Mouse (Mus musculus): ENCODE measurements at regions not wholly inside any gene's neighbourhood (a gene's known extent, or its start where the extent isn't known, plus 50 kb on each side); places are given as distances from the start of the nearest gene placed in this dataset.

DNA sequence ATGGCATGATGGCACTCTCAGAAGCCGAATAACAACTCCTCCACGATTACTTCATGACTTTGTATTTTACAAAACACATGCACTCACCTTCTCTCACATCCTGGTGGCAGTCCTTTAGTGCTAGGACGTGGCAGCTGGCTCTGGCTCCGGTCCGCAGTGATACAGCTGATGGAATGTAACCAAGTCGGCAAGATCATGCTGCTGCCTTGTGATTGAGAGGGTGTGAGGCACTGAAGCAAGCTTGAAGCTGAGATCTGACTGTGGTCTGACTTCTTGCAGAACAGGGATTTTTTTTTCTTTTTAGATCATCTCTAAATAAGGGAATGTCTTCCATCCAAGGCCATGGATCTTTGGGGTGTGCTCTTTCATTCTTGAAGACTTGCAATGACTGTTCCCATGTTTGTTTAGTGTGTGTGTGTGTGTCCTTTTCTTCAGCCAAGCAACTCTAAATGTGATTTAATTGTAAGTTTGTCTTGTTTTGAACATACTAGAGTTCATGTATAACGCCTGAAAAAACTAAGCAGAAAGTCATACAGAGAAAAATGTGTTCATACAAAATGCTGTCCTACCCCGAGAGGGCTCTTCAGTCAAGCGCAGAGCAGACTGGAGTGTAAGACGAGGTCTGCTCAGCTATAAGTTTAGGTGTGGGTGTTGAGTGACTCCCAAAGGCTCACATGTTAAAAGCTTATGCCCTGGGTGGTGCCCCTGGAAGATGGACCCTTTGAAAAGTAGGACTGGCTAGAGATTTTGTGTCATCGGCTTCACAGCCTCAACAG, 116.1 kb upstream of the Ankrd55 start:
- DNase-seq (ENCODE audit: extremely low spot score), result no peak

GRCm38 (mm10) chr13:112173973-112174372, 114.3 kb upstream of the Ankrd55 start:
- no peak for DNase-seq (ENCODE audit: extremely low spot score)

DNA sequence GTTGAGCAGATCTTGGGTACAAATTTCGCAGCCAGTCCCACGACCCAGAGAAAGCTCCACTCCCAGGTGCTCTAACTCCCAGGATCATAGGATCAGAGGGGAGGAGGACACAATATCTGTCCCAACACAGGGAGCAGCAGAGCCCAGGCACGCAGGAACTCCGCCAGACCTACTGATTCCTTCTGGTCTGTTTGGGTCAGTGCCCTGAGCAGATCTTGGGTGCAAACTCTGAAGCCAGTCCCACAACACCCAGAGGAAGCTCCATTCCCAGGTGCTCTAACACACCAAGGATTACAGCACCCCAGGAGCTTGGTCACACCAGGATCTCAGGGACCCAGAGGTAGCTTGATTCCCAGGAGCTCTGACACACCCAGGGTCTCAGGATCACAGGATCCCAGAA, 110.2 kb upstream of the Ankrd55 start:
- DNase-seq (ENCODE audit: extremely low spot score), result no peak

- DNase-seq (ENCODE audit: extremely low spot score), result no peak
Observed at GRCm38 (mm10) chr13:112183996-112184395, 104.3 kb upstream of the Ankrd55 start.

- DNase-seq (ENCODE audit: extremely low spot score), result peak; percentile 31
Observed at GRCm38 (mm10) chr13:112185116-112185515, 103.1 kb upstream of the Ankrd55 start.

DNA sequence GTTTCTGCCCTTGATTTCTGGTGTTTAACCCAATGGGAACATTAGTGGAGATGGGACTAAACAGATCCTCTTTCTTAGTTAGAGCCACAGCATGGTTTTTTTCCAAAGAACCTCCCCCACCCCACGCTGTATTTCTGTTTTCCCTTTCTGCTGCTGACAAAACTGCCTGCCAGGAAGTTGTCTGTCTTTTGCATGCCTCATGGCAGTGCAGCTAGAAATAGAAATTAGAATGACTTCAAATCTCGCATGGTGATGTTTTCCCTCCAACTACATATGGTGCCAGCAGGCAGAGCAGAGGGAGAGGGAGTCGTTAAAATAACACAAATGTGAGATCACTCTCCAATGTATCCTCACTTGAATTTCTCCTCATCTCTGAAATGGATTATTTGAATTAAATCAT, 101.0 kb upstream of the Ankrd55 start:
- DNase-seq (ENCODE audit: extremely low spot score), result no peak

DNA sequence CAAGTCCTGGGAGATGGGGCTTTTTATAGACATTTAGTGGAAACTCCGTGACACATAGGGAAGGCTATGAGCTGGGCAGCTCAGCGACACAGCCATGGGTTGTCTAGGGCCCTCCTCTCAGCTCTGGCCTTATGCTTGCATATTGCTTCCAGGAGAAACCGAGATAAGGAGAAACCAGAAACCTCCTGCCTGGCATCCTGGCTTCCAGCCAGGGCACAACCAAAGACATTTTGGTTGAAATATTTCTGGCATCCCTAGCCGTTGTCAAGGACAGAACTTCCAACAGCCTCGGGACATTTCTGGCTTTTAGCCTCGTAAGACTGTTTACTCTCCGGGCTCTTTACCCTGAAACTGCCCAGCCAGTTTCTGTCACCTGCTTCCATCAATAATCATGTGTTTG, 99.9 kb upstream of the Ankrd55 start:
- no peak for DNase-seq (ENCODE audit: extremely low spot score)

DNA sequence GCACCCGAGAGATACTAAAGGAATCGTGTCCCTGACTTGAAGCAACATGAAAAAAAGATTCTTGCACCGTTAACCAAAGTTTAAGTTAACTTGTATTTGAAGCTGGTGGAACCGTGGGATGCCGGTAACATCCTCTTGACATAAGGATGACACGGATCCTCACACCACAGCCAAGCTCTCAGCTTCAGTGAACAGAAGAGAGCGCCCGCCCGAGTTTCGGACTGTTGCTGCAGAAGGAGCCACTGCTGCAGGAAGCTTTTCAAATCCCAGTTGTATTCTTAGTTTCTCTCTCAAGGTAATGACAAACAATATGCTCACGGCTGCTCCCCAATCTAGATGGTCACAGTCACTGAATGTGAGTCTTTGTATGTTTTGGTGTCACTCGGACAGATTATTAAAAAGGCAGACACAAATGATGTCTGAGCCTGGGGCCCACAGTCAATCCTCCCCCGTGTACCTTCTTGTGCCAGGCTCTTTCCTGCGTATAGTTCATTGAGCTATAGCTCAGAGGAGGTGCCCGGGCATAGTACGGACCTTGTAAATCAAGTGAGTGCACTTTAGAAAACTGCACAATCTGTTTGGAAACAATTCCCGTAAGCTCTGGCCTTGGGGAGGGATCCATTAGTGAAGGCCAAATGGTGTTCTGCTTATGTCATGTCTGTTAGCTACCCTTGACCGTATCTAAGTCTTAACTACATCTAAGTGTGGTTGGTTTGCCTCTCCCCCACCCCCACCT, 99.3 kb upstream of the Ankrd55 start:
- DNase-seq (ENCODE audit: extremely low spot score), result no peak

DNA sequence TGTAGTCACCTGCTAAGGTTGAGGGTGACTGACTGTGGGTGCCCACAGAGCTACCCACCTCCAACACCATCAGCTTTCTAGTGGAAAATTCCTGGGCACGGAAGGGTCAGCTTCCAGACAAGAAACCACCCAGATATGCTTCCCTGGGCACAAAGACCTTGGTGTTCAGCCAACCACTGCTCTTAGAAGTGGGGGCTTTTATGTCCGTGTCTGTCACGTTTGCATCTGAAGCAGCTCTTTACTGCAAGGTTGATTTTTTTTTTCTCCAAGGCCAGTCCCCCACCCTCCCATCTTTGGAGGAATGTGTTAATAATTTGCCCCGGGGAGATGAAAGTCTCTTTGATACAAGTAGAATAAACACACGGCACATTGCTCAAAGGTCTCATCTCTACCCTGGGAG, 98.6 kb upstream of the Ankrd55 start:
- no peak for DNase-seq (ENCODE audit: extremely low spot score)

DNA sequence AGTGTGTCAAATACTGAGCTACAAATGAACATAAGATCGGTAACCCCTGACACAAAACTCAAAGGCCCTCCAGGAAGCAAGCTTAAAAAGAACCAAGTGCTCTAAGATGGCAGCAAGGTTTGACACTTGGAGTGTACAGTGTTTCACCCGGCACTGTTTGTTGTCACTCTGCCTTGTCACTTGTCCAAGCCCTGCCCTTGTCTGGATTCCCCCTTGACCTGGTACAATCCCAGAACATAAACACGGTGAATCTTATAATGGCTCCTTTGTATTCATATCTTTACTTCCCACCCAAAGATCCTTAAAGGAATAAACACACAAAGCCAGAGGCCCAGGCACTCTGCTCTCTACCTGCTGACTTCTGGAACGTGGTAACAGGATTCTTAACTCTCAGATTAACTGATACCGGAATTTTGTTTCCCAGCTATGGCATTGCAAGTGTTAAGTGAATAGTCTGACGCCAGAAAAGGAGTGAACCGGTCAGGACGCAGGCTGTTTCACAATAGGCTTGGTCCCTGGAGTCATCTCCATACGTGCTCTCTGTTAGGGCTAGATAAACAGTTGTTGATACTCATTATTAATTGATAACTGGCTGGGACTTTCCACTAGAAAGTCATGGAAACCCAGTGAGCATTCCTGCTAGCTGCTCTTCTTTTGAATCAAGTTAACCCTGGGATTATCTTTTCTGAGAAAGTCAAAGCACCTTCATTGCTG, 95.9 kb upstream of the Ankrd55 start:
- no peak for DNase-seq (ENCODE audit: extremely low spot score)

- DNase-seq (ENCODE audit: extremely low spot score), result no peak
Observed at GRCm38 (mm10) chr13:112193676-112194075, 94.6 kb upstream of the Ankrd55 start.

DNA sequence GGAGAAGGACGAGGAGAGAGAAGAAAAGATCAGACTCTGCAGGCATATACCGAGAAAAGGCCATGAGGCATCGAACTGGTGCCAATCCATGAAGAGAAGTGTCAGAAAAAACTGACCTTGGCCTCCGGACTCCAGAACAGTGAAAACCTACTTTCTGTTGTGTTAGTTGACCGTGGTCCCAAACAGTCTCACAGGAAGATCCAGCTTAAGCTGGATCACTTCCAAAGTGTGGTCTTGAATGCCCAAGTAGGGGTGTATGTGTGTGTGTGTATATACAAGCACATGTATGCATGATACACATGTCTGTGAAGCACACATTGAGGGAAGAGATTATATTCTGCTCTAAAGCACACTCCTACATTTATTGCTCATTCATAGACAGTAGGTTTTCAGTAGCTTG, 93.3 kb upstream of the Ankrd55 start:
- DNase-seq (ENCODE audit: extremely low spot score), result no peak

- DNase-seq (ENCODE audit: extremely low spot score), result peak; percentile 44
Observed at GRCm38 (mm10) chr13:112196789-112197188, 91.5 kb upstream of the Ankrd55 start.

- no peak for DNase-seq (ENCODE audit: extremely low spot score)
Observed at GRCm38 (mm10) chr13:112203721-112204120, 84.5 kb upstream of the Ankrd55 start.

DNA sequence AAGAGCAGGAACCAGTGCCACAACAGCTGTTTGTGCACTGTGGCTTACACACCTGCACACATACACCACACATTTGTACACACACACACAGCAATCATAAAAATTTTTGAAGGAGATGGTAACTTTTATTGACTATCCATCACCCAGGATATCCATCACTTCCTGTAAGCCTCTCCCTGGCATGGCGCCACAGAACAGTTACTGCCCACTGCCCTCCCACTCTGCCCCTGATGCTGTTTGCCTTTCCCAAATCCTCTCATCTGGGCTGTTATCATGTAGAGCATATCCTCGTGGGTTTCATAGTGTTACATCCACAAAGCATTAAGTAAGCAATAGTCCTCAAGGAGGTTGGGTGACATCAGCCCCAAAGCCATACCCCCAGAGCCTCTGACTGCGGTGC, 84.0 kb upstream of the Ankrd55 start:
- DNase-seq (ENCODE audit: extremely low spot score), result no peak

DNA sequence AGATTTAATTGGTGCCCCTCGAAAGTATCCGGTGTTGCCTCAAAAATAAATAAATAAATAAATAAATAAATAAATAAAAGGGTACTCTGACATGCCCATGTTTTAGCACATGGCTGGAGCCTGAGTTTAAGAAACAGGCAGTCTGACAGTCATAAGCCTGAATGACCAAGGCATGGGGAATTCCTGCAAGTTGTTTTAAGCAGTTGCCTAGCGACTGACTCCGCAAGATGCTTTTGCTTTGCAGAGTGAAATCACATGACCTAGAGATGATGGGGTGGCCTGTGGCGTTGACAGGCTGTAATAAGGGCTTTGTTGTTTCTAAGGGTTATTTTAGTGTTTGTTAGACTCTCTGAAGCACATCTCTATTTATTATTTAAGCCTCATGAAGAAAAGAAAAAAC, 83.4 kb upstream of the Ankrd55 start:
- no peak for DNase-seq (ENCODE audit: extremely low spot score)

- no peak for DNase-seq (ENCODE audit: extremely low spot score)
Observed at GRCm38 (mm10) chr13:112207617-112208235, 80.5 kb upstream of the Ankrd55 start.

DNA sequence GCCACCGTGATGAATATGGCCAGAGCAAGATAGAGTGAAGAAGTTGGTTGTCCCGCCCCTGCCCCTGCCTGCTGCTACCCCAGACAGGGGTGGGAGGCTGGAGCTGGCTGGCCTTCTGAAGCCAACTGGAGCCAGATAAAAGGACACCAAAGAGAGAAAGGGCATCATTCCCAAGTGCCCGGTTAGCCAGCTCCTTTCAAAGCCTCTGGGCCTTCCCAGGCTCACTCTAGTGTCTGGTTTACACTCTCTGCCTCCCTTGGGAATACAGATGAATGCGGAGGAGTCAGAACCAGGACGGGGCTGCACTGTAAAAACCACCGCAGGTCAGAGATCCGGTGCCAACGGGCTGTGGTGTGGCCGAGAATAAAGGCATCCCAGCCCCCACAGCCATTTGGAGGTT, 76.4 kb upstream of the Ankrd55 start:
- DNase-seq (ENCODE audit: extremely low spot score), result no peak

- no peak for DNase-seq (ENCODE audit: extremely low spot score)
Observed at GRCm38 (mm10) chr13:112212391-112212790, 75.9 kb upstream of the Ankrd55 start.

DNA sequence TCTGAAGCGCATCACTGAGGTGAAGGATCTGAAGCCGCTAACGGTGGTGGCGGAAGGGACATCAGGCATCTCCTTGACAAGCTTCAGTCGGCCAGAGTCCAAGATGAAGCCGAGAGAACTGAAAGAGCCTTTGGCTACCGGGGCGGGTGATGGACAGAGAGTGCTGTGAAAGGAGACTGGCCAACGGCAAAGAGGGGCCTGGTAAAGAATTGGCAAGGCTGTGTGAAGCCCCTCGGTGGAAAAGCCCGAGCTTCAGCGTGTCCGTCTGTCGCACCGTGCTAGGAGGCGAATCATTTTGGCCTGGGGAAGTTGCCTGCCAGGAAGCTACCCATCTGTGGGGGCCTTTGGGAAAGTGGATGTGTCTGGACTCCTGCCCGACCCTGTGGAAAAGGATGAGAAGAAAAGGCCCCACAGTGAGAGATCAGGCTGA, 74.6 kb upstream of the Ankrd55 start:
- DNase-seq (ENCODE audit: extremely low spot score), result no peak

DNA sequence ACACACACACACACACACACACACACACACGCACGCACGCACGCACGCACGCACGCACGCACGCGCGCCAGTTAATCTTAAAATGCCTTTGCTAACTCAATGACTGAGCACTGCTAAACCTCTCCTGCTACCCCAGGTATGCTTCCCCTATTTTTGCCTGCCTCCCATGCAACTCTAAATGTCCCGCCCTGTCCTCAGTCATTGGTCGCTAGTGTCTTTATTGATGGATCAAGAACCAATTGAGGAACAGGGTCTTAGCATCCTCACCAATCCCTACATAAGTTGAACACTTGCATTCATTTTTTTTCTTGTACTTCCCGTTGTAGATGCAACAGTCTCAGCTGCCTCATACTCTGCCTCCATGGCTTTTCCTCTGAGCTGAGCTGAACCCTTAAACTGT, 72.2 kb upstream of the Ankrd55 start:
- no peak for DNase-seq (ENCODE audit: extremely low spot score)

DNA sequence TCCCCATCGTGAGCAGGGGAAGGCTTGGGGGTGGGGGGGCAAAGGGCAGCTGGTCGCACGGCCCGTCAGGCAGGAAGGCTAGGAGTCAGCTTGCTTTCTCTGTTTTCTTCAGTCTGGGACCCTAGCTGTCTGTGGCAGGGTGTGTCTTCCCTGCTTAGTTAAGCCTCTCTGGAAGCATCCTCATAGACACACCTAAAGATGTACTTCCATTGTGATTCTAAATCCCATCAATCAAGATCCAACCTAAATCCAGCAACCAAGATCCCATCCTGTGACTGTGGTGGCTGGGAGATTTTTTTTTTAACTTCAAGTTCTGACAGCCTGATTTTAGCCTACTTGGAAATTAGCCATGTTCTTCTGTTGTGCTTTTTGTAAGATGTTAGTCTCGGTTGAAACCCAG, 69.9 kb upstream of the Ankrd55 start:
- DNase-seq (ENCODE audit: extremely low spot score), result no peak
